Mouse (Mus musculus) testis, postnatal 14 days (tissue): ENCODE measurements around the gene Stk24.
A peak's percentile ranks its signal among the peaks of the same experiment; 100 is the strongest.

Experiments used
- DNase-seq: peaks from one replicate; pipeline ENCODE4 v3.0.0; 2021; ENCODE audit warnings: low spot score

The Stk24 gene

GRCm38 (mm10) chr14:121379116-121379826, 540 bp downstream of the Stk24 start:
- peak; percentile 71 for DNase-seq

- DNase-seq: peak; percentile 60
These were observed 1.3 kb downstream of the Stk24 start for GRCm38 (mm10) chr14:121378243-121379115.

- no peak for DNase-seq
These were observed 3.2 kb downstream of the Stk24 start for GRCm38 (mm10) chr14:121376566-121376965.

GRCm38 (mm10) chr14:121373901-121374300, 5.9 kb downstream of the Stk24 start:
- DNase-seq: no peak

- no peak for DNase-seq
These were observed 6.8 kb downstream of the Stk24 start for GRCm38 (mm10) chr14:121373020-121373419.

GRCm38 (mm10) chr14:121371911-121372820, 7.6 kb downstream of the Stk24 start:
- DNase-seq: no peak

GRCm38 (mm10) chr14:121369385-121369784, 10.4 kb downstream of the Stk24 start:
- no peak for DNase-seq

- DNase-seq: no peak
These were observed 11.6 kb downstream of the Stk24 start for GRCm38 (mm10) chr14:121368108-121368705.

- DNase-seq: no peak
These were observed 13.7 kb downstream of the Stk24 start for GRCm38 (mm10) chr14:121365991-121366728.

- peak; percentile 46 for DNase-seq
These were observed 14.4 kb downstream of the Stk24 start for GRCm38 (mm10) chr14:121365390-121365789.

- no peak for DNase-seq
These were observed 15.5 kb downstream of the Stk24 start for GRCm38 (mm10) chr14:121364282-121364681.

GRCm38 (mm10) chr14:121361319-121362114, 18.3 kb downstream of the Stk24 start:
- DNase-seq: peak; percentile 82

GRCm38 (mm10) chr14:121359850-121360249, 20.0 kb downstream of the Stk24 start:
- DNase-seq: no peak

GRCm38 (mm10) chr14:121359015-121359414, 20.8 kb downstream of the Stk24 start:
- no peak for DNase-seq

- DNase-seq: no peak
These were observed 21.5 kb downstream of the Stk24 start for GRCm38 (mm10) chr14:121358327-121358726.

GRCm38 (mm10) chr14:121356336-121356862, 23.4 kb downstream of the Stk24 start:
- no peak for DNase-seq

- DNase-seq: no peak
These were observed 24.1 kb downstream of the Stk24 start for GRCm38 (mm10) chr14:121355732-121356131.

GRCm38 (mm10) chr14:121353648-121354377, 26.0 kb downstream of the Stk24 start:
- no peak for DNase-seq

GRCm38 (mm10) chr14:121352744-121353143, 27.1 kb downstream of the Stk24 start:
- no peak for DNase-seq
